Mouse (Mus musculus) kidney, postnatal 25 days (tissue): ENCODE measurements around the gene Atp6v0a1.

Experiments used
- DNase-seq, 2 experiments: peaks; one replicate each; pipeline ENCODE4 v3.0.0; 2021; ENCODE audit warnings: mixed read lengths in 2 of 2

Atp6v0a1 gene

DNA sequence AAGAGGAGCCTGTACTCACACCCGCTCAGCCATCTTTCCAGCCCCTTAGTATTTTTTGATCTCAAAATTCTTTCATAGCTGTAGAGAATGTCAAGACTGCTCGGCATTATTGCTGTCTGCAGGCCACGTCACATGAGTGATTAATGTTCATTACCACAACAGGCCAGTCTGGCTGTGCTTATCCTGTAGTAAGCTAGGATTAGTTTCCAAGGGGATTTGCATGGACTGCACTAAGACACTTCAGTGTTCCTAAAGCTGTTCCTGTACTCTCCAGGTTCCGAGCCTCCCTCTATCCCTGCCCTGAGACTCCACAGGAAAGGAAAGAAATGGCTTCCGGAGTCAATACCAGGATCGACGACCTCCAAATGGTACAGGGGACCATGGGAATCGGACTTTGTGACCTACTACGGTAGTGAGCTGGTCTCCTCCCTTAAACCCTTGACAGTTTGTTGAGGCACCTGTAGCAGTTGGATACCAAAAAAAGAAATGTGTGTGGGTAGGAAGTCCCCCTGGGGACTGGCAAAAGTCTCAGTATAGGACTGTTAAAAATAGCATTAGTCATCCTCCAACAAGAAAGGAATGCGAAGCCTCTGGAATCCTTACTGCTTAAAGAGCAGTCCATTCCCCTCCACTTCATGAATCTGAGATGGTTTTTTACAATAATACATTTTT is 21.0 kb downstream of the Atp6v0a1 start:
- no peak for DNase-seq

DNA sequence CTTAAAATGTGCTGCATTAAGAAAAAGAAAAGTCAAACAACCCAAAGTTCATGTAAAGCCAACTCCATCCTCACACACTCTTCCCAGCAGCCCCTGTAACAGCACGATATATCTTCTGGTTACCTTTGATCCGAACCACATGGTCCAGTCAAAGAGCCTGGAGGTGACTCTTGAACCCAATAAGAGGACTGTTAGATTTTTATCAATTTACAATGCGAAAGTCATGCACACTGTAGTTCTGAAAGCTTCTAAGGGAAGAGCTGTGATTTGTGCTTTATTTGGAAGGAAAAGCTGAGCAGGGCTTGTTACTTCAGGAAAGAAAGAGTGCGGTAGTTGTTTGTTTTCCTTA is 21.5 kb downstream of the Atp6v0a1 start:
- DNase-seq, result no peak

DNA sequence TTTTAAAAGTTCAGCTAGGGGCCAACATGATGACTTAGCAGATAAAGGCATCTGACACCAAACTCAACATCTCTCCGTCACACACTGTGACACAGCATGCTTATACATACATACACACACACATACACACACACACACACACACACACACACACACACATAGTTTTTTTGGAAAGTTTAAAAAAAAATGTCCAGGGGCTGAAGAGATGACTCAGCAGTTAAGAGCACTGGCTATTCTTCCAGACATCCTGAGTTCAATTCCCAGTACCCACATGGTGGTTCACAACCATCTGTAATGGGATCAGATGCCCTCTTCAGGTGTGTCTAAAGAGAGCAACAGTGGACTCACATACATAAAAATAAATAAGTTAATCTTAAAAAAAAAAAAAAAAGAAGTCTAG is 22.2 kb downstream of the Atp6v0a1 start:
- no peak for DNase-seq

DNA sequence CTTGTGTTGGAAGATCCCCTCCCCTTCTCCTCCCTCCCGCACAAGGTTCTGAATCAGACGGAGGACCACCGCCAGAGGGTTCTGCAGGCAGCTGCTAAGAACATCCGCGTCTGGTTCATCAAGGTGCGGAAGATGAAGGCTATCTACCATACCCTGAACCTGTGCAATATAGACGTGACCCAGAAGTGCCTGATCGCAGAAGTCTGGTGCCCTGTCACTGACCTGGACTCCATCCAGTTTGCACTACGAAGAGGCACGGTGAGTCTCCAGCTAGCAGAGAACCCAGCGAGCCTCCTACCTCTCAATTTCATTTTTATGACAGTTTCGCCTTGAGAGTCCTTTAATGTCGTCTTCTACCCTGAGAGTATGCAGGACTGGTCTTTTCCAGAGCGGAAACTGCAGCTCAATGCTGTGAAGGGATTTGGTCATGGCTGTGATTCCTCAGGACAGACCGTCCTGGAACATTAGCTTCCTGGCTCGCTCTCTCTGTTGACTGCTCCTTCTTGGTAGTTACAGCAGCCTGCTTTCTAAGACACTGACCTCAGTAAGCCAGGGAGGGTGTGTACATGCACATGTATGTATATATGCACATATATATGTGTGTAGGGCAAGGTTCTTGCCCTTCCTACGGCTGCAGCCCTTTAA is 24.7 kb downstream of the Atp6v0a1 start:
- DNase-seq, result no peak

DNA sequence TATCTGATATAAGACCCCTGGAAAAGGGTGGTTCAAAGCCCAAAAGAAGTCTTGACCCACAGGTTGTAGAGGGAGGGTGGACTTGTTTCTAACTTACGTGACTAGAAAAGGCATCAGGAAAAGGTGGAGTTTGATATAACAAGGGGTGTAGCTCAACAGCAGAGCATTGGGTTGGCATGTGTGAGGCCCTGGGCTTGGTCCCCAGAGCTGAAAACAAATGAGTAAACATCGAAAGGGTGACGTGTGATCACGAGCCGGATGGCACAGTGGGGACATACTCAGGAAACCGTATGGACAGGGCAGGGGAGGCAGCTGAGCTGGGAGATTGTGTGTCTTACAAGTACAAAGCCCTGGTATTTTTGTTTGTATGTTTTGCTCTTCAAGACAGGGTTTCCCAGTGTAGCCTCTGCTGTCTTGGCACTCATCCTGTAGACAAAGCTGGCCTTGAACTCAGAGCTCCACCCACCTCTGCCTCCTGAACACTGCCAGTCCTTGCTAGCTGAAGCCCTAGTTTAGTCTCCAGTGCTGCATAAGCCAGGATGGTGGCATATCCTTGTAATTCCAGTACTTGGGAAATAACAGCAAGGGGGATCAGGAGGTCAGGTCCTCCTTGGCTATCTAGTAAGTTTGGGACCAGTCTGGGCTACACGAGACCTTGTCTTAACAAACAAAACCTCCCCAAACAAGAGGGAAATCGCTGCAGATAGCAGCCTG is 25.5 kb downstream of the Atp6v0a1 start:
- DNase-seq, result no peak

DNA sequence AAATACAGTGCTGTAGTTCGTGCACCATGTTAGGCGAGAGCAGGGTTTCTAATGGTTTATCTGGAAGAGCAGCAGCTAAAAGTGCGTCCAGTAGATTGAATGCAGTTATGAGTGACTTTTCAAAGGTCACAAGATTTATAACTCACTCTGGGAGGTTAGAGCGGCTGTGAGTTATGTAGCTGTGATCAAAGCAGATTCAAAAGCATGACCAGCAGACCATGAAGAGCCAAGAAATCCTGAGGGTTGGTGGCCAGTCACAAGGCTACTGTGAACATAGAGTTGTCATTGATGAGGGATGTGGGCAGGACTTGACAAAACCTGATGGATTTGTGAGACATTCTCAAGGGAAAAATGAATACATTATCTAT is 26.1 kb downstream of the Atp6v0a1 start:
- DNase-seq, result no peak

DNA sequence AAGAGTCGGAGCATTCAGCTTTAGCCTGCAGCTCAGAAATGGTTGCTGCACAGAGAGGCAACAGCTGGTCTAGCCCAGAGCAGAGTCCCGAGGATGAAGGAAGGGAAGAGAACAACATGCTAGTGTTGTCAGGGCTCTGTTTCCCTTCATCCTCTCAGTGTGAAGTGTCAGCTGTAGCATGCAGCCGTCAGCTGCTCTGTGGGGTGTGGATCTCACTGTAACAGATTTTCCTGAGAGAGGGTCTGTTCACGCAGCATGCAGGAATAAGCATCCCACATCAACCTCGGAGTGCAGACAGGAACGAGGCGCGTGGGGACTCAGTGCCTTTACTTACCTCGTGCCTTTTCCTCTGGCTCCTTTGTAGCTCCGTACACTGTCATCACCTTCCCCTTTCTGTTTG is 28.5 kb downstream of the Atp6v0a1 start:
- no peak for DNase-seq

DNA sequence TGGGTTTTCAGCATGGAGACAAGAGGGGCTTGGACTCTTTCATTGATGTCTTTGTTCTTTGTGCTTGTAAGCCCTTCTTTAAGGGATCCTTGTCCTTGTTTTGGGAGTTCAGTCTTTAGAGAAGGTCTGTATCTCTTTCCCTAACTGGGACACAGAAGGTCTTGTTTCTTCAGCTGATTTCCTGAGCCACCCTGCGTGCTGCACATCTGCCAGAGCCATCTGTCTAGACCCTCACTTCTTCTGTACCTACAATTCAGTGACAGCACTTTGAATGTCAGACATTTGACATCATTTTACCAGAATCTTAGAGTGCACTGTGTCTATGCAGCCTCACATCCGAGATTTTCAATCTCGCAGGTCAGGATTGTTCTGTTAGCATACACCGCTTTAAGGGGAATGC is 36.6 kb downstream of the Atp6v0a1 start:
- no peak for DNase-seq

DNA sequence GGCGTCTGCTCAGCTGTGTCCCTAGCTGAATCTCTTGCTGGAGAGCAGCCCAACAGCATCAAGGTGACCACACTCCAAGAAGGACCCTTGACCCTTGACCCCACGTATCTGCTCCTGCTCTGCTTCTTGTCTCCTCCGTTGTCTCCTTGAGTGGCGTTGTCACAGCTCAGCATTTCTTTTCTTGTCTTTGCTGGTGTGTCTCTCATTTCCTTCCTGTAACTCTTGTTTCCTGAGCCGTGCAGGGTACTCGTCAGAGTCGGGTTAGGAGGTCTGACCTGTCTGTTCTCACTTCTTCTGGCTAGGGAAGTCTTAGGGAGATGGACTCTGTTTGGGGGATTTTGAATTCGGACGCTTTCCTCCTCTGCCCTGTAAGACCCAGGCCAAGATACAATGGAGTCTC is 37.2 kb downstream of the Atp6v0a1 start:
- peak in 1 of 2 experiments; percentile 36 for DNase-seq

DNA sequence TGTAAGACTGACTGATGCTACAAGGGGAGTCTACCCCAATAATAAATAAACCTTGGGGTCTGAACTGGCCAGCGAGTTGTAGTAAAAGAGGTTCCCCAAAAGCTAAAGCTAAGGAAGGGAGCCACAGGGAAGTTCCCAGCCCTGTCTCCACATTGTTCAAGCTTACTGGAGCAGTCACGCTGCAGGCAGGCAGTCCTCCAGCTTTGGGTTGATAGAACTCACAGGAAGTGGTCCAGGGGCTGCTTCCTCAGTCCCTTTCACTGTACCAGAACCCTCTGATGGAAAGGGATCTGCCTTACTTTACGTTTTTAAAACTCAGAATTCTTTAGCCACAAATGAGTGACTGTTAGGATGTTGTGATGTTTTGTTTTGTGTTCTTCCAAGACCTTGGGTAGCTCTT is 38.2 kb downstream of the Atp6v0a1 start:
- no peak for DNase-seq

DNA sequence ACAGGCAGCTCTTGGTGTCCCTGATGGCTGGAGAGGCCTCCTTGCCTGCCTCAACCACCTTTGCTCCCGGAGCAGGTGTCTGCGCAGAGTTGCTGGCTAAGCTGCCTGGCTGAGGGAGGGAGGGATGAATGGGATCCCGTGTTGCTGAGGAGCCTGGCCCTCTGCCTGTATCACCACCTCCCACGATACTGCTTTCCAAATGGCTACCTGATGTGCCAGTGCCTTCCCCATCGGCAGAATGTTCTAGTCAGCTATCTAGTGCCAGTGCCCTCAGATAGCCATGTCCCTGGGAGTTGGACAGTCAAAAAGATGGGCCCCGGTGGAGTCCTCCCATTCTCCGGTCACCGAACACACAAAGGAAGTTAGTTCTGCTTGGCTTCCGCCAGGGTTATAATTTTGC is 41.1 kb downstream of the Atp6v0a1 start:
- peak in 1 of 2 experiments; percentile 35 for DNase-seq

DNA sequence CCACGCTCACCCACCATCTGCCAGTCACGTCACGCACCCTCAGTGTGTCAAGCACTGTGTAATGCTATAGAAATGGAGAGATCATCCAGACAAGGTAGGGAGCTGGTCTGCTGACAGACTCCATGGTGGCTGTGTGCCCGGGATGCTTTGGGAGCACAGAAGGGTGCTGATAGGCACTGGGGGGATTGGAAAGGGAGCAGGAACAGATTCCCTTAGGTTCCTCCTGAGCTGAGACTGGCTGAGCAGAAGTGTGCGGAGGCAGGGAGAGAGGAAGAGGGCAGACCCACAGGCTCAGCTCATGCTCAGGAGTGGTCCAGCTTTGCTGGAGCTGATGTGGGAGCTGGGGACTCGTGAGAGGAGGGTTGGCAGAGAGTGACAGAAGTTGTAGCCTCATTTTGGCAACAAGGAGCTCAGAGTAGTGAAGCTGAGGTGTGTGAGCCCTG is 41.8 kb downstream of the Atp6v0a1 start:
- DNase-seq, result peak in 1 of 2 experiments; percentile 29

DNA sequence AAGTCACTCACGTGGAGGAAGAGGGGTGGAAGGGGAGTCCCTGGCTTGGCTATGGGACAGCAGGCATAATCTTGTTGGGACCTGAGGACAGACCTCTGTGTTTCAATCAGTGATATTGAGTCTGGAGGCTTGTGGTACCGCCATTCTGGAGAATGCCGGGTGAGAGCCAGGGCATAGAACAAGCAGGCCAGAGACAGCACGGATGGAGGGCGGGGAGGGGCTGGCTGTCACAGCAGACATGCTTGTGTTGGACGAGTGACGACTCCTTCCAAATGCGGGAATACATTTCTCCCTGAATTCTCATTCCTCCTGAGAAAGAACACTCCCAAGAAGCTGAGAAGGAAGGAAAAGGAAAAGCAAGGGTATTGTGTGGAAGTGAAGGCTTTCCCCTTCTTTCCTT is 42.4 kb downstream of the Atp6v0a1 start:
- peak in 1 of 2 experiments; percentile 30 for DNase-seq

DNA sequence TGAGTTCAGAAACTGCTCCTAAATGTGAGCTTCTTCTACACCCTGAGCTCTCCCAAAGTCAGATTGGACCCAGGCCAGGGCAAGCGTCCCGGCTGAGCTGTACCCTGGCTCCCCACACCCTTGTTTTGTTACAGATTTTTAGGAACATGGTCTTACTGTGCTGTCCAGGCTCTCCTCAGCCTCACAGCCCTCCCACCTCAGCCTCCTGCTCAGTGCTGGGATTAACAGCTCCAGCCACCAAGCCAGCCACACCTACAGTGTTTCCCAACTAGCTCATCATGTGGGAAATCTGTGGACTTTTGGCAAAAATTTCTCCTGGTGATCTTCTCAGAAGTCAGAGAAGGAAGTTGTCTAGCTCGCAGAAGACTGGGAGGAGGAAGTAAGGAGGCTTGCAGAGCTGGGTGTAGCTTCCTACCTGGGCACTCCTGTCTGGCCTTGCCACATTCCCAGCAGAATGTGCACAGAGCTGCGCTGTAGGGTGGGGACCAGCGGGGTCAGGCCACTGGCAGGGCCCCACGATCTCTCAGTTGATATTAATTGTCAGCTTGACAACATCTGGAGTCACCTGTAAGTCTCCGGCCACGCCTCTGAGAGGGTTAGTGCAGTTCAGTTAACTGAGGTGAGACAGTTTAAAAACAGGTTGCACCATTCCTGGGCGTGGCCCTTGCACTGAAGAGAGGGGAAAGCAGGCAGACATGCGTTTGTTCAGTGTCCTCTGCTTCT is 43.7 kb downstream of the Atp6v0a1 start:
- DNase-seq, result peak in 1 of 2 experiments; percentile 43

DNA sequence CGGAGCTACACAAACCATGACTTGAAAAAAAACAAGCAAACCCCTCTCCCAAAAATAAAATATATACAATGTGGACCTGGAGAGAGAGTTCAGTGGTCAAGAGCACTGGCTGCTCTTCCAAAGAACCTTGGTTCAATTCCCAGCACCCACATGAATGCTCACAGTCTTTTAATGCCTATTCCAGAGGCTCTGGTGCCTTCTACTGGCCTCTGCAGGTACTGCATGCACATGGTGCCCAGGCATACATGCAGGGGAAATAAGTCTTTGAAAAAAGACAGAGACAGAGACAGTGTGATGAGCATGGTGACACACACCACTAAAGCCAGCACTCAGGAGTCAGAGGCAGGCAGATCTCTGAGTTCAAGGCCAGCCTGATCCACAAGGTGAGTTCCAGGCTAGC is 44.7 kb downstream of the Atp6v0a1 start:
- peak in 1 of 2 experiments; percentile 15 for DNase-seq

DNA sequence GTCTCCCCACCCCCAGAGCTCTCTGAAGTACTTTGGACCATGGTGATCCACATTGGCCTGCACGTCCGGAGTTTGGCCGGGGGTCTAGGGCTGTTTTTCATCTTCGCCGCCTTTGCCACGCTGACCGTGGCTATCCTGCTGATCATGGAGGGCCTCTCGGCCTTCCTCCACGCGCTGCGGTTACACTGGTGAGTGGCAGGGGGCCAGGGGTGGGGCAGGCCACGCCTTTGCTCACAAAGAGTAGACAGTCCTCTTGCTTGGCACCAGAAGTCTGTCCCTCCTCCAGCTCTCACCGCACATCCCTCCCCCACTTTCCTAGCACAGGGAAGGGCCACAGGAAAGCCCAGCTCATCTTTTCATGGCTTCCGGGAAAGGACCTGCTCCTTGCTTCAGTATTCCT is 46.2 kb downstream of the Atp6v0a1 start:
- DNase-seq, result peak in 1 of 2 experiments; percentile 36

DNA sequence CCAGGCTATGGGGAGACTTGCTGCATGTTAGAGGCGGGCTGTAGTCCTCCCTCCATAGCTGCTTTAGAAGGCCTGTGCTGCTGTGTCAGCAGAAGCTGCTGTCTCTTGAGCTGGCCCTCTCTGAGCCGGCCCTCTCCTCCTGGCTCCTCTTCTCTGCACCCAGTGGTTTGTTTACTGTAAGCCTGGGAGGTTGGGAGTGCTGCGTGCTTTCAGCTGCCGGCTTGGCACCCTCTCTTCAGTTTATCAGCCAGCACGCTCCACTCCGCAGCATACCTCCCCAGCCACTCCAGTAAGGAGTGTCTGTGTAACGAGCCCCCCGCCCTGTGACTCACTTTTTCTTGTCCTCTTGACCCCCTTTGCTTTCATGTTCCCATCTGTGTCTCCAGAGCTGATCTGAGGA is 47.6 kb downstream of the Atp6v0a1 start:
- no peak for DNase-seq

DNA sequence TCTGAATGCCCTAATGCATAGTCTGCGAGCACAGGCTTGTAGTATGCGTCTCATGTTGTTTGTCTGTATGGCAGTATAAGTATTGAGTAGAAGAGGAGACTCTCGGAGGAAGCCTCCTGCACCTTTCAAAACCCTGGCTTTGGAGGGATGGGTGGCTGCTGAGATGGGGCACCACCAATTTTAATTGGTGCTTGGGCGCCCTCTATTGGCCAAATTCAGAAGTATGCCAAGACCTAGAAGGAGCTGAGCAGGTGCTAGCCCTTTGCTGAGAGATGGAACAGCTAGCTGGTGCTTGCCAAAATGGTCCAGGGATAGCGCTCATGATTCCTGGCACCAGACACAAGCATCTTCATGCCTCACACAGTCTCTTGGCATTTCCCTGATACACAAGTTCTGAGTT is 48.6 kb downstream of the Atp6v0a1 start:
- DNase-seq, result peak; percentile 85 to 93

DNA sequence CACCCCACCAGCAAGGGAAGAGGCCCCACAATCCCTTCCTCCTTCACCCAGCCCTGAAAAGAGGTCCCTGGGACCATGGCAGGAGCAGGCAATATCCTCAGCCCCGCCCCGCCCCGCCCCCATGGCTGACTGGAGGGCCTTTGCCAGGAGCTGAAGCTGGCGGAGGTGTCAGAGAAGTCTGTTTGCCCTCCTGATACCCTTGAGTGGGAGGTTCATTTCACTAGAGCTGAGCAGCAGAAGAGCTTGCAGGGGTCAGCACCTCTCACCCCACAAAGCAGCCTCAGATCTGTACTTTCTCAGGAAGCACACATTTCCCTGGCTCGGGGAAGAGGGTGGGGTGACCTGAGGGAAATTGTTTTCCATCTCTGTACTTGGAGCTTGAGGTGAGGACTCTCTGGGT is 49.5 kb downstream of the Atp6v0a1 start:
- peak in 1 of 2 experiments; percentile 72 for DNase-seq

DNA sequence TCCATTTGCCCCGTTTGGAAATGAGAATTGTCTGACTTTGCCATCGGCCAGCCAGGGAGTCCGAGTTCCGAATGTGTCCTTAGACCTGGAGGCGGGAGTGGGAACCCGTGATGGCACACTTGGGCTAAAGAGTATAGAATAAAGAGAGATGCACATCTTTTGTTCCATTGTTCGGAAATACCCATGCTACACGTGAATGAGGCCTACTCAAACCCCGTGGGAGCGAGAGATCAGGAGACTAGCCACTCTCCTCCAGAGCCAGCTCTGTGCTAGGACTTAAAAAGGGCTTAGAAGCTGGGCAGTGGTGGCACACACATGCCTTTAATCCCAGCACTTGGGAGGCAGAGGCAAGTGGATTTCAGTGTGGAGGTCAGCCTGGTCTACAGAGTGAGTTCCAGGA is 50.2 kb downstream of the Atp6v0a1 start:
- peak in 1 of 2 experiments; percentile 27 for DNase-seq

DNA sequence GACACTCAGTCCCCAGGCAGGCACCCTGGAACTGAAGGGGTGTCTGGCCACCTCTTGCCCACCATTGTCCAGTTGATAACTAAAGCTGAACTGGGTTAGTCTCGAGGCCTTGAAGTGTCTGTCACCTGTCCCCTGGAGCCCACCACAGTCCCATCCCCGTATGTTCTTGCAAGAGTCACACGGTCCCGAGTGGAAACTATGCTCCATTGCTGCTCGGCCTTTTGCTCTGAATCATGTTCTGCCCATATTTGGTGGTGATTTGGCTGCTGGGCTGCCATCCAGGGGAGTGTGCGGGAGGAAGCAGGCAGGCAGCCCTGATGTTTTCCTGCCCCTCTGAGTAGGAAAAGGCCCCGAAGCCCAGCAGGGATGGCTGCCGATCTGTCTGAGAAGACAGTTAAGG is 50.9 kb downstream of the Atp6v0a1 start:
- DNase-seq, result peak; percentile 73 to 84

DNA sequence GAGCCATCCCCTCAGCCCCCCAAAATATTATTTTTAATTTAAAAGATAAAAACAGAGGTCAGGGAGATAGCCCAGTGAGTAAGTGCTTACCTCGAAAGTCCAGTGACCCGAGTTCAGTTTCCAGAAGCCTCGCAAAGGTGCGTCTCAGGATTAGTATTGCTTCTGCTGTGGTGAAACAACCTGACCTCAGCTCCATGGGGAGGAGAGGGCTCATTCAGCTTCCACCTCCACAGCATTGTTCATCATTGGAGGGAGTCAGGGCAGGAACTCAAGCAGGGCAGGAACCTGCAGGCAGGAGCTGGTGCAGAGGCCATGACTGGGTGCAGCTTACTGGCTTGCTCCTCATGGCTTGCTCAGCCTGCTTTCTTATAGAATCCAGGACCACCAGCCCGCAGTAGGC is 51.8 kb downstream of the Atp6v0a1 start:
- DNase-seq, result peak in 1 of 2 experiments; percentile 30

DNA sequence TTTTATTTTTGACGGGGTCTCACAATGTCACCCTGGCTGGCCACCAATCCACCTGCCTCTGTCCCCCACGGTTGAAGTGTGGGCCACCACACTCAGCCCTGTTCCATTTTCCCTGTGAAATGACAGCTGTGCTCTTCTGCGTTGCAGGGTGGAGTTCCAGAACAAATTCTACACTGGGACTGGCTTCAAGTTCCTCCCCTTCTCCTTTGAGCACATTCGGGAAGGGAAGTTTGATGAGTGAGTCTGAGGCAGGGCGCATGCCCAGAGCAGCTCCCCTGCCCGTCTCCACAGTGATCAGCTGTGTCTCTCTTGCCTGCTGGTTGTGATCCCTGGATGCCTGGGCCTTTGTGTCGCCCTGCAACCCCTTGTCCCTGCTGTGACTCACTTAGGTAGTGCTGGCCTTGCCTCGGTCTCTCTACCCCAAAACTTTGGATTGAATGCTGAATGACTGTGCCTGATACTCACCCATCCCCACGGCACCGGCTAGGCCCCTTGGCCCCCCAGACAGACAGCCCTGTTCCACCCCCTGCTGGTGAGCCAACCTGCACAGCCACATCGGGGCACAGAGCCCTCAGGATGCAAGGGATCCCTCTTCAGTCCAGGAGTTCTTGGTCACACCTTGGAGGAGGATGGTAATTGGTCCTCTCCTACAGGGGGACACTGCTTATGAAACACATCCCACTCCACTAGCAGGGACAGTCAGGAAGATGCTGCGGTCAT is 53.1 kb downstream of the Atp6v0a1 start:
- DNase-seq, result peak; percentile 24 to 59
